Comparison of ENCODE assay signal across 10 mouse cellular contexts in the genomic region with DNA sequence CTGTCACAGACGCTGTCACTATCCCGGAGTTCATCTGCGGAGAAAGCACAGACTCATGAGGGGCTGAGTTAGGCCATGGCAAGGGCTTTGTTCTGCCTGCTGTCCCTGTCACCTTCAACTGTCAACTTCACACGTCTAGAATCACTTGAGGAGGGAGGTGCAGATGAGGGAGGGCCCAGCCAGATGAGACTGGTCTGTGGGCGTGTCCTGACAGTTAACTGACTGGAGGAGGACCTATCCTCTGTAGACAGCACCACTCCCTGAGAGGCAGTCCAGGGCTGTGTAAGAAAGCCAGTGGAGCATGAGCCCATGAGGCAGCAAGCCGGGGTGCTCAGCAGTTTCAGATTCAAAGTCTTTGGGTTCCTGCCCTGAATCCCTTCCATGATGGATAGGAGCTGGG.
DNase-seq lines count a peak whose midpoint lies in the region; ATAC-seq lines count a peak whose summit lies in the region.
"Had no signal": no experiment of that assay in that cellular context is flagged by ENCODE, and none has a peak within 500 bp of the region (broad histone marks: within the 10 kb centered on the region; RNA-seq: fewer than 3 reads in every experiment).

No protein-coding gene starts in this region.

- H3K4me1 ChIP-seq in embryonic facial prominence, embryonic 11.5 days (ENCODE audit: control insufficient read depth, insufficient read depth, low read length), result no peaks in the 10 kb centered on the region
- peaks cover 16% of the 10 kb centered on the region for H3K4me1 ChIP-seq in embryonic facial prominence, embryonic 10.5 days
- peaks cover 4% of the 10 kb centered on the region; the same call in 1 of the 2 replicates for H3K4me1 ChIP-seq in midbrain, embryonic 11.5 days (ENCODE audit: control insufficient read depth, insufficient read depth, low read length)
- peaks cover 7% of the 10 kb centered on the region for H3K4me1 ChIP-seq in midbrain, embryonic 16.5 days (ENCODE audit: control insufficient read depth, insufficient read depth, low read length)
- 0 out of 2 replicates have a peak, but pooled peaks cover 4% of the 10 kb centered on the region for H3K4me1 ChIP-seq in stomach, embryonic 15.5 days

- WGBS in embryonic facial prominence, embryonic 11.5 days, result 62% methylated on average over 6 of the region's 6 CpGs
- 66% methylated on average over 6 of the region's 6 CpGs for WGBS in embryonic facial prominence, embryonic 10.5 days
- 61% methylated on average over 6 of the region's 6 CpGs for WGBS in midbrain, embryonic 11.5 days
- WGBS in midbrain, embryonic 16.5 days, result 61% methylated on average over 6 of the region's 6 CpGs
- 56% methylated on average over 6 of the region's 6 CpGs for WGBS in stomach, embryonic 15.5 days

- H3K9me3 ChIP-seq in embryonic facial prominence, embryonic 11.5 days (replicated peaks; ENCODE audit: control insufficient read depth, low read length), result no peaks in the 10 kb centered on the region
- H3K9me3 ChIP-seq in embryonic facial prominence, embryonic 10.5 days, result no peaks in the 10 kb centered on the region
- no peaks in the 10 kb centered on the region for H3K9me3 ChIP-seq in midbrain, embryonic 11.5 days (ENCODE audit: control insufficient read depth, low read length)
- H3K9me3 ChIP-seq in midbrain, embryonic 16.5 days (replicated peaks; ENCODE audit: control insufficient read depth, low read length, poor library complexity, severe bottlenecking), result no peaks in the 10 kb centered on the region
- no peaks in the 10 kb centered on the region for H3K9me3 ChIP-seq in stomach, embryonic 15.5 days
- H3K9me3 ChIP-seq: megakaryocyte, embryonic 14.5 days had no signal

- H3K4me3 ChIP-seq in embryonic facial prominence, embryonic 11.5 days (ENCODE audit: low read depth, low read length), result no peak overlapping the region
- H3K4me3 ChIP-seq in embryonic facial prominence, embryonic 10.5 days, result no peak overlapping the region
- H3K4me3 ChIP-seq in midbrain, embryonic 11.5 days (ENCODE audit: low read depth, low read length), result no peak overlapping the region
- no peak overlapping the region for H3K4me3 ChIP-seq in midbrain, embryonic 16.5 days (ENCODE audit: low read depth, low read length)
- H3K4me3 ChIP-seq in stomach, embryonic 15.5 days (replicated peaks), result no peak overlapping the region
- H3K4me3 ChIP-seq: megakaryocyte, embryonic 14.5 days had no signal

- H3K36me3 ChIP-seq in embryonic facial prominence, embryonic 11.5 days (replicated peaks; ENCODE audit: control insufficient read depth, insufficient read depth, low read depth, low read length), result no peaks in the 10 kb centered on the region; the same call in 1 of the 2 replicates
- peaks cover 60% of the 10 kb centered on the region for H3K36me3 ChIP-seq in embryonic facial prominence, embryonic 10.5 days (replicated peaks)
- 0 out of 2 replicates have a peak, but pooled peaks cover 5% of the 10 kb centered on the region for H3K36me3 ChIP-seq in midbrain, embryonic 11.5 days (ENCODE audit: control insufficient read depth, insufficient read depth, low read length)
- 0 out of 2 replicates have a peak, but pooled peaks cover 19% of the 10 kb centered on the region for H3K36me3 ChIP-seq in midbrain, embryonic 16.5 days (ENCODE audit: control insufficient read depth, insufficient read depth, low read length)
- peaks cover 35% of the 10 kb centered on the region for H3K36me3 ChIP-seq in stomach, embryonic 15.5 days

- H3K27ac ChIP-seq in embryonic facial prominence, embryonic 11.5 days (replicated peaks; ENCODE audit: low read depth, low read length), result no peak overlapping the region
- no peak overlapping the region for H3K27ac ChIP-seq in embryonic facial prominence, embryonic 10.5 days (replicated peaks)
- H3K27ac ChIP-seq in midbrain, embryonic 11.5 days (ENCODE audit: low read depth, low read length), result no peak overlapping the region
- H3K27ac ChIP-seq in midbrain, embryonic 16.5 days (ENCODE audit: low read length), result no peak overlapping the region
- H3K27ac ChIP-seq in stomach, embryonic 15.5 days, result no peak overlapping the region

- H3K9ac ChIP-seq in embryonic facial prominence, embryonic 11.5 days (replicated peaks; ENCODE audit: low read length), result no peak overlapping the region
- H3K9ac ChIP-seq in midbrain, embryonic 11.5 days (ENCODE audit: low read length), result no peak overlapping the region
- no peak overlapping the region for H3K9ac ChIP-seq in midbrain, embryonic 16.5 days (ENCODE audit: low read depth, low read length)
- no peak overlapping the region for H3K9ac ChIP-seq in stomach, embryonic 15.5 days

- H3K27me3 ChIP-seq in embryonic facial prominence, embryonic 11.5 days (ENCODE audit: control insufficient read depth, insufficient read depth, low read length), result no peaks in the 10 kb centered on the region
- no peaks in the 10 kb centered on the region for H3K27me3 ChIP-seq in embryonic facial prominence, embryonic 10.5 days (replicated peaks; ENCODE audit: low read depth, poor library complexity, severe bottlenecking)
- no peaks in the 10 kb centered on the region for H3K27me3 ChIP-seq in midbrain, embryonic 11.5 days (ENCODE audit: control insufficient read depth, insufficient read depth, low read length)
- no peaks in the 10 kb centered on the region for H3K27me3 ChIP-seq in midbrain, embryonic 16.5 days (ENCODE audit: control insufficient read depth, insufficient read depth, low read depth, low read length)
- H3K27me3 ChIP-seq in stomach, embryonic 15.5 days (replicated peaks), result no peaks in the 10 kb centered on the region
- H3K27me3 ChIP-seq: megakaryocyte, embryonic 14.5 days had no signal

- intact Hi-C loops in heart, postnatal 10 days (cut with DNase I), result no loop called here

- no peak for DNase-seq in embryonic facial prominence, embryonic 11.5 days (ENCODE audit: low spot score)
- no peak for DNase-seq in embryonic facial prominence, embryonic 10.5 days (ENCODE audit: low spot score)
- DNase-seq in midbrain, embryonic 11.5 days (ENCODE audit: low spot score, missing footprints), result no peak
- DNase-seq in heart, postnatal 10 days, result peak; percentile 71 to 72
- no peak for DNase-seq in urinary bladder, postnatal 14 days (ENCODE audit: low spot score)
- DNase-seq in right cerebral cortex, postnatal 4 days, result no peak
- DNase-seq: right cerebral cortex, adult 18-20 months had no signal

- ATAC-seq in embryonic facial prominence, embryonic 11.5 days (replicated peaks; ENCODE audit: insufficient number of reproducible peaks, low FRiP score, low TSS enrichment, low read depth), result peak; percentile 58; the same call in 1 of the 2 replicates
- peak; percentile 59 for ATAC-seq in midbrain, embryonic 11.5 days (ENCODE audit: low FRiP score)
- no peak for ATAC-seq in midbrain, embryonic 16.5 days
- ATAC-seq in stomach, embryonic 15.5 days (ENCODE audit: insufficient read depth, low FRiP score, low read depth), result peak; percentile 78

- H3K4me2 ChIP-seq in embryonic facial prominence, embryonic 11.5 days (ENCODE audit: low read depth, low read length), result no peak overlapping the region
- no peak overlapping the region for H3K4me2 ChIP-seq in midbrain, embryonic 11.5 days
- H3K4me2 ChIP-seq in midbrain, embryonic 16.5 days (ENCODE audit: low read length), result no peak overlapping the region
- H3K4me2 ChIP-seq in stomach, embryonic 15.5 days, result no peak overlapping the region

Comparison
In these comparisons a context has a peak if more than half of its experiments do, and no peak if none do; other contexts are left out.
1. DNase-seq: peak in heart, postnatal 10 days (2 of 2); none in embryonic facial prominence, embryonic 11.5 days (single experiment), embryonic facial prominence, embryonic 10.5 days (single experiment), midbrain, embryonic 11.5 days (single experiment), urinary bladder, postnatal 14 days (single experiment) and right cerebral cortex, postnatal 4 days (single experiment).